In the genomic region with DNA sequence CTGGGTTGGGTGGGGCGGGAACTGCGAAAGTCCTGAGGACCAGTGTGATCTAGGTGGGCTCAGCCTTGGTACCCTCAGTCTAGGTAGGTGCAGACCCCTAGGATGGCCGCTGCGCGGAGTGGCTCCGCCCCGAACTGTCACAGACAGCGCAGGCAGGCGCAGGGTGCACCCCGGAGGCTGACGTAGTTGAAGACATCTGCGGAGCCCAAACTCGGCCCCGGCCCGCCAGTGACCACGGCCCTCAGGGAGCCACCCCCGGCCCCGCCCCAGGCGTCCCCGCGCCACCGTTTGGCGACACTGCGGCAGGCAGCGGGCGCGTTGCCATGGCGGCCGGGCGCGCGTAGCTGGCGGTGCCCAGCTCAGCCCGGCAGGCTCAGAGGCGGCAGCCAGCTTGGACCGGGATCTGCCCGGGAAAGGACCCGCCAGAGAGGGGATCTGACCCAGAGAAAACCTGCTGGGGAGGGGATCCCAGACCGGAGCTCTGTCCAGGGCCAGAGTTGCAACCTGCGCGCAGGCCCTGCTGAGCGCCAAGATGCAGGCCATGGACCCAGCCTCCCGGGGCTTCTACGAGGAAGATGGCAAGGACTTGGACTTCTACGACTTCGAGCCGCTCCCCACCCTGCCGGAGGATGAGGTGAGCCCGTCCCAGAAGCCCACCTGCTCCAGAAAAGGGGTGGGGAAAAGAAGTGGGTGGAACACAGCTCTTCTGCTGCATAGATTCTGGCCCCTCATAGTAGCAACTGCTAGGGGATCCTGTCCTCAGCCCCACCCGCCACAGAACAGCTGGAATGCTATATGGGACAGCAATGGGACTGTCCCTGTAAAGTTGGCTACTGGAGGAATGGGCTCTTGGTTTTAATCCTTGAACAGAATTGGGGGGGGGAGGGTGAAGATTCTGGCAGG, we compare ENCODE assay signal across 8 mouse cellular contexts. TPM values are rescaled to one million over a fixed set of nuclear protein-coding genes. Genes with fewer than 3 reads are reported as not detected.
DNase-seq lines count a peak whose midpoint lies in the region; ATAC-seq and TF ChIP-seq lines count a peak whose summit lies in the region.

A gene (plus strand): TSS at position 42 of the 903 bp plus-strand sequence.

- TF ChIP-seq CTCF in cerebellum, adult 2 months (IDR thresholded peaks at IDR 0.05; ENCODE audit: borderline replicate concordance, insufficient read depth, low read depth, low read length) = no peak
- no peak for TF ChIP-seq CTCF in intestine, postnatal 0 days (IDR thresholded peaks at IDR 0.05; ENCODE audit: low read depth)
- no peak for TF ChIP-seq CTCF in thymus, adult 2 months (IDR thresholded peaks at IDR 0.05; ENCODE audit: borderline replicate concordance, control insufficient read depth, extremely low read depth, insufficient read depth, low read length, poor library complexity)

- H3K27ac ChIP-seq in kidney, embryonic 16.5 days (ENCODE audit: low read length) = no peak within 1 kb of the TSS
- peak within 1 kb of the TSS; percentile 98 for H3K27ac ChIP-seq in cerebellum, adult 2 months (ENCODE audit: insufficient read depth, low read length)
- no peak within 1 kb of the TSS for H3K27ac ChIP-seq in intestine, postnatal 0 days (ENCODE audit: low read depth, low read length)
- H3K27ac ChIP-seq in liver, embryonic 15.5 days (replicated peaks) = no peak within 1 kb of the TSS
- H3K27ac ChIP-seq in thymus, adult 2 months (ENCODE audit: control insufficient read depth, insufficient read depth, low read length) = no peak within 1 kb of the TSS

- H3K4me1 ChIP-seq in kidney, embryonic 16.5 days (ENCODE audit: insufficient read depth, low read length) = peaks cover 7% of the 10 kb centered on the region; the same call in 1 of the 2 replicates
- peaks cover 39% of the 10 kb centered on the region for H3K4me1 ChIP-seq in cerebellum, adult 2 months (ENCODE audit: control insufficient read depth, insufficient read depth, low read length)
- no peaks in the 10 kb centered on the region for H3K4me1 ChIP-seq in intestine, postnatal 0 days (replicated peaks; ENCODE audit: control insufficient read depth, insufficient read depth, low read length)
- H3K4me1 ChIP-seq in liver, embryonic 15.5 days (replicated peaks) = no peaks in the 10 kb centered on the region
- H3K4me1 ChIP-seq in thymus, adult 2 months (replicated peaks; ENCODE audit: control insufficient read depth, insufficient read depth, low read length) = no peaks in the 10 kb centered on the region

- no peaks in the 10 kb centered on the region for H3K9me3 ChIP-seq in kidney, embryonic 16.5 days (ENCODE audit: low read length)
- H3K9me3 ChIP-seq in intestine, postnatal 0 days (ENCODE audit: control insufficient read depth) = no peaks in the 10 kb centered on the region
- no peaks in the 10 kb centered on the region for H3K9me3 ChIP-seq in liver, embryonic 15.5 days (replicated peaks)

- H3K9ac ChIP-seq in kidney, embryonic 16.5 days (replicated peaks; ENCODE audit: low read length) = peak within 1 kb of the TSS; percentile 42; the same call in 1 of the 2 replicates
- no peak within 1 kb of the TSS for H3K9ac ChIP-seq in intestine, postnatal 0 days (ENCODE audit: low read depth, low read length)
- H3K9ac ChIP-seq in liver, embryonic 15.5 days = no peak within 1 kb of the TSS

- peak; percentile 41; the same call in 1 of the 2 replicates for TF ChIP-seq POLR2A in cerebellum, adult 2 months (IDR thresholded peaks at IDR 0.05; ENCODE audit: borderline replicate concordance, insufficient read depth, low read length)
- TF ChIP-seq POLR2A in thymus, adult 2 months (IDR thresholded peaks at IDR 0.05; ENCODE audit: control insufficient read depth, extremely low read depth, insufficient read depth, low read length, poor library complexity) = no peak

- WGBS in kidney, embryonic 16.5 days = under 1% methylated on average over 48 of the region's 50 CpGs
- 1% methylated on average over 50 of the region's 50 CpGs for WGBS in cerebellum, adult 2 months
- WGBS in intestine, postnatal 0 days = under 1% methylated on average over 48 of the region's 50 CpGs
- WGBS in liver, embryonic 15.5 days (ENCODE audit: insufficient replicate concordance) = 2% methylated on average over 49 of the region's 50 CpGs
- WGBS in thymus, adult 2 months = 7% methylated on average over 50 of the region's 50 CpGs

- no peak for DNase-seq in kidney, adult 9 months
- peak; percentile 87 to 89 for DNase-seq in cerebellum, adult 2 months
- peak; percentile 41 to 76 for DNase-seq in frontal cortex, adult 2 months (ENCODE audit: extremely low spot score in 1 of 2, low spot score in 1 of 2)
- DNase-seq in right cerebral cortex, postnatal 14 days = peak; percentile 72
- no peak for DNase-seq in thymus, adult 2 months

- peak; percentile 78 for ATAC-seq in kidney, embryonic 16.5 days (ENCODE audit: low FRiP score, low TSS enrichment)
- ATAC-seq in intestine, postnatal 0 days = no peak
- ATAC-seq in liver, embryonic 15.5 days (ENCODE audit: insufficient read depth) = no peak

- H3K4me3 ChIP-seq in kidney, embryonic 16.5 days (ENCODE audit: low read length) = peak within 1 kb of the TSS; percentile 53
- H3K4me3 ChIP-seq in cerebellum, adult 2 months (replicated peaks; ENCODE audit: insufficient read depth, low read depth, low read length) = peak within 1 kb of the TSS; percentile 99
- H3K4me3 ChIP-seq in intestine, postnatal 0 days (ENCODE audit: low read depth, low read length) = peak within 1 kb of the TSS; percentile 20
- H3K4me3 ChIP-seq in liver, embryonic 15.5 days (replicated peaks) = no peak within 1 kb of the TSS
- H3K4me3 ChIP-seq in thymus, adult 2 months (ENCODE audit: control insufficient read depth, insufficient read depth, low read length) = no peak within 1 kb of the TSS

- peak within 1 kb of the TSS; percentile 74 for H3K4me2 ChIP-seq in kidney, embryonic 16.5 days (replicated peaks; ENCODE audit: low read depth, low read length)
- peak within 1 kb of the TSS; percentile 54 for H3K4me2 ChIP-seq in intestine, postnatal 0 days (replicated peaks; ENCODE audit: low read depth)
- H3K4me2 ChIP-seq in liver, embryonic 15.5 days = peak within 1 kb of the TSS; percentile 37

- no peaks in the 10 kb centered on the region for H3K36me3 ChIP-seq in kidney, embryonic 16.5 days (ENCODE audit: insufficient read depth, low read length)
- no peaks in the 10 kb centered on the region for H3K36me3 ChIP-seq in intestine, postnatal 0 days (ENCODE audit: control insufficient read depth, insufficient read depth)
- H3K36me3 ChIP-seq in liver, embryonic 15.5 days (replicated peaks) = no peaks in the 10 kb centered on the region
- H3K36me3 ChIP-seq in thymus, adult 2 months (ENCODE audit: control insufficient read depth, insufficient read depth, low read length) = no peaks in the 10 kb centered on the region

- peaks cover 37% of the 10 kb centered on the region for H3K27me3 ChIP-seq in kidney, embryonic 16.5 days (ENCODE audit: insufficient read depth, low read length)
- no peaks in the 10 kb centered on the region for H3K27me3 ChIP-seq in cerebellum, adult 2 months (ENCODE audit: control insufficient read depth, insufficient read depth, low read length)
- peaks cover 31% of the 10 kb centered on the region for H3K27me3 ChIP-seq in intestine, postnatal 0 days (replicated peaks; ENCODE audit: control insufficient read depth, insufficient read depth, low read length)
- H3K27me3 ChIP-seq in liver, embryonic 15.5 days = peaks cover 41% of the 10 kb centered on the region
- H3K27me3 ChIP-seq in thymus, adult 2 months (ENCODE audit: control insufficient read depth, insufficient read depth, low read length) = no peaks in the 10 kb centered on the region

RNA-seq across cellular contexts. Expression of the gene that starts here (rescaled TPM):
- 0.12 and 0.22 TPM in 2 replicates for polyA plus RNA-seq in kidney, embryonic 16.5 days (2015; fragmentation: Nextera tagmentation; extraction: Ambion mirVana)
- 139 and 160 TPM in 2 replicates for polyA plus RNA-seq in cerebellum, adult 2 months (2012; rRNA removed)
- polyA plus RNA-seq in frontal cortex, adult 2 months (2012; rRNA removed) = 29.7 and 30.9 TPM in 2 replicates
- 0.08 and 0.23 TPM in 2 replicates for polyA plus RNA-seq in intestine, postnatal 0 days (2015; fragmentation: Nextera tagmentation; extraction: Ambion mirVana)
- polyA plus RNA-seq in liver, embryonic 15.5 days (2015; fragmentation: Nextera tagmentation; extraction: Ambion mirVana) = not detected in 2 replicates
- polyA plus RNA-seq in thymus, adult 2 months (2012; rRNA removed) = 3.6 and 4.8 TPM in 2 replicates

Comparison
In these comparisons a context has a peak if more than half of its experiments do, and no peak if none do; other contexts are left out.
1. Peak in ATAC-seq, H3K4me3 ChIP-seq, H3K9ac ChIP-seq and H3K4me2 ChIP-seq in kidney, embryonic 16.5 days; RNA of the gene not detected or under 1 TPM.
2. H3K4me3 ChIP-seq: peak in cerebellum, adult 2 months (single experiment) and intestine, postnatal 0 days (single experiment); none in liver, embryonic 15.5 days (single experiment) and thymus, adult 2 months (single experiment).
3. DNase-seq: peak in cerebellum, adult 2 months (2 of 2), frontal cortex, adult 2 months (2 of 2) and right cerebral cortex, postnatal 14 days (single experiment); none in kidney, adult 9 months (single experiment) and thymus, adult 2 months (single experiment).
4. Peak in every context shown above with its lines, with median percentiles within 50 percentile points of each other: H3K4me2 ChIP-seq.